ENCODE assay signal across 9 mouse cellular contexts in the genomic region with DNA sequence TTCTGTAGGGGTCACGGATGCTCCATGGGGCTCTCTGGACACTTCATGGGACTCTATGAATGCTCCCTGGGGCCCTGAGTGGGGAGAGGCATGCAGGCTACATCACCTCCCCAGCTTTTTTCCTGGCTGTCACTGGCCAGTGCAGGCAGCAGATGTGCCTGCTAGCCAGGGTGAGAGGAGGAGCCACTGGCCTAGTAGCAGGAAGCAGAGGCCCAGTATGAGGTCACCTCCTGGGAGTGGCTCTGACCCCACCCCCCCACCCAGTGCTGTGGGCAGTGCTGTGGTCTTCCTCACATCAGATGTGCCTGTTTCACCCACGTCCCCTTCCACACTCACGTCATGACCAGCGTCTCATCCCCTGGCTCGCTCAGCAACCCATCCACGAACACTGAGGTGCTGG.
DNase-seq lines count a peak whose midpoint lies in the region; ATAC-seq and TF ChIP-seq lines count a peak whose summit lies in the region.
"Had no signal": no experiment of that assay in that cellular context is flagged by ENCODE, and none has a peak within 500 bp of the region (broad histone marks: within the 10 kb centered on the region; RNA-seq: fewer than 3 reads in every experiment).

No protein-coding gene starts in this region.

- peak overlapping the region; percentile 68; the same call in 1 of the 2 replicates for H3K27ac ChIP-seq in hindbrain, embryonic 13.5 days
- H3K27ac ChIP-seq in hindbrain, embryonic 11.5 days (ENCODE audit: low read depth, low read length) = no peak overlapping the region
- H3K27ac ChIP-seq in midbrain, embryonic 15.5 days = peak overlapping the region; percentile 73
- H3K27ac ChIP-seq in layer of hippocampus, adult 2 months = no peak overlapping the region
- H3K27ac ChIP-seq: liver, embryonic 14.5 days had no signal

- no peak overlapping the region for H3K4me3 ChIP-seq in hindbrain, embryonic 13.5 days
- H3K4me3 ChIP-seq in hindbrain, embryonic 11.5 days (ENCODE audit: low read depth, low read length) = no peak overlapping the region
- H3K4me3 ChIP-seq in midbrain, embryonic 15.5 days = no peak overlapping the region
- H3K4me3 ChIP-seq in layer of hippocampus, adult 2 months = no peak overlapping the region

- H3K9ac ChIP-seq in hindbrain, embryonic 13.5 days = no peak overlapping the region
- H3K9ac ChIP-seq in hindbrain, embryonic 11.5 days (ENCODE audit: low read depth, low read length) = no peak overlapping the region
- no peak overlapping the region for H3K9ac ChIP-seq in midbrain, embryonic 15.5 days
- H3K9ac ChIP-seq: liver, embryonic 14.5 days had no signal

- H3K4me1 ChIP-seq in hindbrain, embryonic 13.5 days (replicated peaks) = peaks cover 25% of the 10 kb centered on the region
- no peaks in the 10 kb centered on the region for H3K4me1 ChIP-seq in hindbrain, embryonic 11.5 days (replicated peaks; ENCODE audit: control insufficient read depth, insufficient read depth, low read length)
- peaks cover 21% of the 10 kb centered on the region for H3K4me1 ChIP-seq in midbrain, embryonic 15.5 days

- ATAC-seq in hindbrain, embryonic 13.5 days (ENCODE audit: low FRiP score) = no peak
- ATAC-seq in hindbrain, embryonic 11.5 days (ENCODE audit: low FRiP score) = no peak
- no peak for ATAC-seq in midbrain, embryonic 15.5 days (replicated peaks)
- ATAC-seq in megakaryocyte-erythroid progenitor cell, adult 5-6 weeks (replicated peaks; ENCODE audit: low FRiP score, low TSS enrichment, poor library complexity, severe bottlenecking) = no peak

- no peak for DNase-seq in hindbrain, embryonic 11.5 days (ENCODE audit: low spot score)
- DNase-seq in 3T3-L1 (ENCODE audit: low read depth, low spot score) = peak; percentile 56
- peak; percentile 85 for DNase-seq in MN1 (ENCODE audit: low spot score)
- no peak for DNase-seq in layer of hippocampus, adult 2 months (ENCODE audit: low spot score in 2 of 2)
- DNase-seq: thymus, adult 18-20 months had no signal

- H3K27me3 ChIP-seq in hindbrain, embryonic 13.5 days = peaks cover 4% of the 10 kb centered on the region; the same call in 1 of the 2 replicates
- no peaks in the 10 kb centered on the region for H3K27me3 ChIP-seq in hindbrain, embryonic 11.5 days (ENCODE audit: control insufficient read depth, insufficient read depth, low read length)
- no peaks in the 10 kb centered on the region for H3K27me3 ChIP-seq in midbrain, embryonic 15.5 days (replicated peaks)

- H3K36me3 ChIP-seq in hindbrain, embryonic 13.5 days = peaks cover 14% of the 10 kb centered on the region; the same call in 1 of the 2 replicates
- no peaks in the 10 kb centered on the region for H3K36me3 ChIP-seq in hindbrain, embryonic 11.5 days (ENCODE audit: control insufficient read depth, insufficient read depth, low read length)
- H3K36me3 ChIP-seq in midbrain, embryonic 15.5 days (replicated peaks) = 0 out of 2 replicates have a peak, but pooled peaks cover 13% of the 10 kb centered on the region

- H3K4me2 ChIP-seq in hindbrain, embryonic 13.5 days = no peak overlapping the region
- H3K4me2 ChIP-seq in hindbrain, embryonic 11.5 days (replicated peaks; ENCODE audit: low read depth, low read length) = no peak overlapping the region
- no peak overlapping the region for H3K4me2 ChIP-seq in midbrain, embryonic 15.5 days

- 91% methylated on average over 6 of the region's 6 CpGs for WGBS in hindbrain, embryonic 13.5 days
- 92% methylated on average over 6 of the region's 6 CpGs for WGBS in hindbrain, embryonic 11.5 days
- 84% methylated on average over 6 of the region's 6 CpGs for whole genome bisulfite sequencing in midbrain, embryonic 15.5 days

- no peaks in the 10 kb centered on the region for H3K9me3 ChIP-seq in hindbrain, embryonic 13.5 days
- no peaks in the 10 kb centered on the region for H3K9me3 ChIP-seq in hindbrain, embryonic 11.5 days (ENCODE audit: control insufficient read depth, low read length)
- H3K9me3 ChIP-seq in midbrain, embryonic 15.5 days = no peaks in the 10 kb centered on the region

- no peak for TF ChIP-seq CTCF in layer of hippocampus, adult 2 months (conservative IDR thresholded peaks at IDR 0.05)

Comparison
In these comparisons a context has a peak if more than half of its experiments do, and no peak if none do; other contexts are left out.
1. H3K27ac ChIP-seq: peak in hindbrain, embryonic 13.5 days (single experiment) and midbrain, embryonic 15.5 days (single experiment); none in hindbrain, embryonic 11.5 days (single experiment) and layer of hippocampus, adult 2 months (single experiment).
2. DNase-seq: peak in 3T3-L1 (single experiment) and MN1 (single experiment); none in hindbrain, embryonic 11.5 days (single experiment) and layer of hippocampus, adult 2 months (0 of 2).